Mouse (Mus musculus) megakaryocyte, adult 5-6 weeks (primary cell): ENCODE data around the gene Lamb1. TPM values are rescaled to one million over a fixed set of nuclear protein-coding genes. Genes with fewer than 3 reads are reported as not detected.

ENCODE experiments used
- ATAC-seq: 2 replicates; pipeline ENCODE4 v1.8.0; 2016; ENCODE audit warnings: mild to moderate bottlenecking, inconsistent platforms; ENCODE audit not compliant: poor library complexity, severe bottlenecking
- total RNA-seq, 2 experiments: library from RNA; stranded (forward) in 1 of 2; stranded (reverse) in 1 of 2; fragments of 153-499, 151-499 nt in 1 of 2; fragments of 221-1000, 200-1000 nt in 1 of 2; gene quantifications; 2 replicates each; pipeline versions ENCODE4 v1.2.3 to v1.2.4; 2015 to 2017

The Lamb1 gene
- total RNA-seq, 2 experiments from 2014 or later = 0.20 to 2.5 TPM

DNA sequence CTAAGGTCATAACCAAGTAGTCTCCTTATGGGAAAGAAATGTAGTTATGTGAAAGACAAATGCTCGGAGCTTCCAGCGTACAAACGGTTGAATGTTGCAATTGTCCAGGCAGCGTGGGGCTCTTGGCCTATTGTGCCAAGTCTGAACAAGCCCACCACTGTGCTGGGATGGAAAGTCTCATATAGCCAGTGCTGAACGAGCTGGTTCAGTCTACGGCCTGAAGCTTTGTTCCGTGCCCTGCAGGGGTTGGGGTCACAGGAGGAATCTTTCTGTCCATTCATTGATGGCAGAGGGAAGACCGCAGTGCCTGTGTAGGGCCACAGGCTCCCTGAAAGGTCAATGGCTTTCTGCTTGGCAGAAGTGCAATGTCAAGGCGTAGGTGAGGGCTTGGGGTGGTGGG lies 45.7 kb downstream of the Lamb1 start:
- no peak for ATAC-seq

DNA sequence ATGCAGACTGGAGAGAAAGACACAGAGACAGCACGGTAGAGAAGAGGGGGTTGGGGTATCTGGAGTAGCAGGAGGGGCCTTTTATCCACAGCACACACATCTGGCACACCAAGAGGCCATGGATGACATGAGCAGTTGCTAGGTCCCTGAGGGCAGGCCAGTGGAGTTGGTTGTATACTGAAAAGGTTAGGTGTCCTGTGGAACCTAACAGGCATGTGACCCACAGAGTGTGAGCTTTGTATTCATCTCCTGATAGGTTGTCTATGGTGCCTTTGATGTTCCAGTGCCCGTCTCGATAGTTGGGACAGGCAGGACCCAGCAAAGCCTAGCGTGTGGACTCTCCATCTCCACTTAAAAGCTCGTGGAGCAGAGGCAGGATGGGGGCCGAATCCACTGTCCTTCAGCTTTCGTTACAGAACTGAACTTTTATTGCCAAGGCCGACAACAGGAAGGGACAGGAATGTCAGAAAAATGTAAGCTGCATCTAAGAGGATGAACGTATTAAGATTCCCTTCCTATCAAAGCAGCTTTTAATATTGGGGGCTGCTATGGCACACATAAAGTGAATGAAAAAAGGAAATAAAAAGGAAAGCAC lies 46.7 kb downstream of the Lamb1 start:
- no peak for ATAC-seq

DNA sequence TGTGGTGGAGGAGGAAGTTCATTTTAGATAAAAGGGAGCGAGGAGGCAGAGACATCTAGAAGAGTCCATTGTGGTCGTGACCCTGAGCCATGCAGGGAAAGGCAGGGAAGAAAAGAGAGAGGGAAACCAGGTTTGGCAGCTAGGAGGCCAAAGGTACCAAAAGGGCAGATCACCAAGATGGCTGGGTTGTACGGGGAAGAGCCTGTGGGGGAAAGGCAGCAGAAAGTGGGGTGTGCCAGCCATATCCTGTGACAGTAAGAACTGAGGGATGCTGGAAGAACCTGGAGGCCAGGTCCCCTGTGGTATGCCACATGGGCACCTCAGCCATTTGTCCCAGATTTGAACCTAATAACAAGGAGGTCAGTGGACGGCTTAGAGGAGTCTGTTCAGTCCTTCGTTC lies 47.2 kb downstream of the Lamb1 start:
- ATAC-seq = no peak

DNA sequence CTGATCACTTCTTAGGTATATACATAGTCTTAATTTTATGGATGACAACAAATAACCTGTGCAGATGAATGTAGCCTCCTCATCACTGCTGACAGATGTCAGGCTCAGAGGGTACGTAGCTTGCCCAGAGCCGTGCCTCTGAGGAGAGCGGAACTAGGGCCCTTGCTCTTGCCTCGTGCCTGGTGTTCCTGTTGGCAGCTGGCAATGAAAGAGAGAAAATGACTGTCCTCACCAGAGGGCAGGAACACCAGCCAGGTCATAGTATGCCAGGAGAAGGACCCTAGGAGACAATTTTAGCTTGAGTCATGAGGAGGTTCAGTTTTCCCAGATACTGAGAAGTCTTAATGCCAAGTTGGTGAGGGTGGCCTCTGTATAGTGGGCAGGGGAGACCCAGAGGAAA lies 48.1 kb downstream of the Lamb1 start:
- no peak for ATAC-seq

DNA sequence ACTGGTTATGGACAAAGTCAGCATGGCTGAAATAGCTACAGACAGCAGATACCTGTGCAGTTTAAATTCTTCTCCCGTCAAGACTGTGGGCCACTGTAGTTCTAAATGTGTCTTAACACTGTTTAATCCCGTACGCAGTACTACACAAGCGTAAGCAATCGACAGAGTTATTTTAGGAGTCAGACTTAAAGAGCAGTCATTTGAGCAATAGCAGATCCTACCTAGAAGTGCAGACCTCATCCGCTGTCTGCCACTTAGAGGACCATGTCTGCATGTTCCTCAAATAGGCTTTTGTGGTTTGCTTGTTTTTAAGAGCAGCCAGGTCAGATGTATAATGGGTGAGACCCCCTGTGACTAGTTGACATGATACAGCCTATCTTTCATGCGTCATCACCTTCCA lies 49.3 kb downstream of the Lamb1 start:
- ATAC-seq = no peak

DNA sequence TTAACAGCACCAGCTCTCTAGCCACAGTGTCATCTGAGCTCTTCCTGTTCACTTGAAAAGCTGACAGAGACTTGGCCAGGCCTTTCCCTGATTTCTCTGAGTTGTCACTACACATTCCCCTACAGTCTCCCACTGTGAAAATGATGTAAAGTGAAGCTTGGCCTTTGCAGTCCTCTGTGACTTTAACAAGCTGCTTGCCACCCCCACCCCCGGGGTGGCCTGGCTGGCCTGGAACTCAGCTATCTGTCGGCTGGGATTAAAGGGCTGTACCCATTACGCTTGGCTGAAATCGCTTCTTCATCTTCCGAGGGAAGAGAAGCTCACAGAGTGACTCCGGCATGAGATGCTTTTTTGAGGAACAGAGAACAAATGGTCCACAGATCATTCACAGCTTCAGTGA lies 50.9 kb downstream of the Lamb1 start:
- no peak for ATAC-seq

DNA sequence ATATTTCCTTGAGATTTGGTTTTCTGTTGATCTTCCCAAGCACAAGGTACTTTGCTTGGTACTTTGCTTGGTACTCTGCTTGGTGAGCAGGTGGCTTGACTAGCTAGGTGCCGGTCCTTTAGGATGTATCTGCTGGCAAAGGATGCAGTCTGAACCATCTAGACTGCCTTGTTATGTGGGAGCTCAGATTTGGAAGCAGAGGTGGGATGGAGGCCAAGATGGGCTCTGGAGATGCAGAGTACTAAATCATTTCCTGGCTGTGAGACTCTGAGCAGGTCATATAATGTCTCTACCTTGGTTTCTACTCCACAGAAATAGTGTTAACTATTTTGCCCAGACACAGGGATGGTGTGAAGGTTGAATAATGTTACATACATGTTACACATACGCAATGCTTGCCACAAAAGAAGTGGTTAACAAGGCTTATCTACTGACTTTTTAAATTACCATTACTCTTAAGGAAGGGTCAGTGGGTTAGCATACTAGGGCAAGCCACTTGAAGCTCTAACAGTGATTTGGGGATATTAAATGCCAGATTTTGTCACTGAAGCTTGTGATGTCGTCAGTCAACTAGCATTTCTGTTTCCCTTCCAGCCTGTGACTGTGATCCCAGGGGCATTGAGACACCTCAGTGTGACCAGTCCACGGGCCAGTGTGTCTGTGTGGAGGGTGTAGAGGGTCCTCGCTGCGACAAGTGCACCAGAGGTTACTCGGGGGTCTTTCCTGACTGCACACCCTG lies 52.8 kb downstream of the Lamb1 start:
- ATAC-seq = no peak

DNA sequence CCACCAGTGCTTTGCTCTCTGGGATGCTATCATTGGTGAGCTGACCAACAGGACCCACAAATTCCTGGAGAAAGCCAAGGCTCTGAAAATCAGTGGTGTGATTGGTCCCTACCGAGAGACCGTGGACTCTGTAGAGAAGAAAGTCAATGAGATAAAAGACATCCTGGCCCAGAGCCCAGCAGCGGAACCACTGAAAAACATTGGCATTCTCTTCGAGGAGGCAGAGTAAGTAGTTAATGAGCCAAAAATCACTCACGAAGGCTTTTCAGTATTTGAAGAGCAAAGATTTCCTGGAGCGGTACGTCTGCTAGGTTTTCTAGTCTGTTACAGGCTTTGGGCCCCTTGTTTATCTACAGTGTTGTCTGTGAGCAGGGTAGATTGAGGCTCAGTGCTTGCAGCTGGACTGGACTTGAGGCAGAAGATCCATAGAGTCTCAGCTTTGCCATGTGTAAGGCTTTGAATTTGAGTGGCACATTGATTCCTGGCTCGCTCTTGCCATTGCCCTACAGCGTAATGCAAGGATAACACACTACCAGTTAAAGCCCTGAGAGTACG lies 53.5 kb downstream of the Lamb1 start:
- ATAC-seq = no peak

DNA sequence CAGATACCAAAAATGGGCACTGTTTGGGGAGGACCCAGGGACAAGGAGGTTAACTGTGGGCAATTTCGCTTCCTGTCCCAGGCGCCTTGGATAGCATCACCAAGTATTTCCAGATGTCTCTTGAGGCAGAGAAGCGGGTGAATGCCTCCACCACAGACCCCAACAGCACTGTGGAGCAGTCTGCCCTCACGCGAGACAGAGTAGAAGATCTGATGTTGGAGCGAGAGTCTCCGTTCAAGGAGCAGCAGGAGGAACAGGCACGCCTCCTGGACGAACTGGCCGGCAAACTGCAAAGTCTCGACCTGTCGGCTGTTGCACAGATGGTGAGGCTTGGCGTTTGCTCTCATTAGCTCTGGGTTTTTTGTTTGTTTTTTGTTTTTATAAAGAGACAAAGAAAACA lies 55.8 kb downstream of the Lamb1 start:
- no peak for ATAC-seq

DNA sequence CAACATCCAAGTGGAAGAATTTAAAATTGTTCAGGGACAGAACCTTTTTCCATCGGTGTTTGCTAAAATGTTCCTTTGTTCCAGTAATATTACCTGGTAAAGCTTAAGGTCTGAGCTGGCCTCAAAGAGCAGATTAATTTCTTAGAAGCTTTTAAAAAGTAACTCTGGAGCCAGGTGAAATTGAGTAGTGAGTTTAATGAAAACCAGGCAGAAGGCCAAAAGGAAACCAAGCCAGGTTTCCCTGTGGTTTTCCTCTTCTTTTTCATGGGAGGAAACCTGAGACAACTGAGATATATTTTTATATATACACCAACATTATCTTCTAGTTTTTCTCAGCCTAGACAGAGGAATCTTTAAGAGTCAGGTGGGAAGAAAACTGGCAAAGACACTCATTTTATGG lies 56.5 kb downstream of the Lamb1 start:
- no peak for ATAC-seq

DNA sequence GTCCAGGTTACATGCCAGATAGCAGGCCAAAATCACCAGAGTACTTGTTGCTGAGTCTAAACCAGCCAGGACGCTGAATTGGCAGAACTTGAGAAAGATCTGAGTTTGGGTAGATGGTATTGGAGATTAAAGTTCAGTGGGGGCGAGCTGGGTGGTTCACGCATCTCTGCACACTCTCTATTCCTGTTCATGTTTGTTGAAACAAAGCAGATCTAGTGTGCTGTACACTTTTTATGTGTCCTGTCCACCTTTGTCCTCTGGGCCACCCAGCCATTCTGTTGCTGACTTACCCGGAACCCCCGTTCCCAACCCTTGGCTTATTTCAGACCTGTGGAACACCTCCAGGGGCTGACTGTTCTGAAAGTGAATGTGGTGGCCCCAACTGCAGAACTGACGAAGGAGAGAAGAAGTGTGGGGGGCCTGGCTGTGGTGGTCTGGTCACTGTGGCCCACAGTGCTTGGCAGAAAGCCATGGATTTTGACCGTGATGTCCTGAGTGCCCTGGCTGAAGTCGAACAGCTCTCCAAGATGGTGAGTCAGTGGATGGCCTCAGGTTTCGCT lies 58.2 kb downstream of the Lamb1 start:
- ATAC-seq = no peak

DNA sequence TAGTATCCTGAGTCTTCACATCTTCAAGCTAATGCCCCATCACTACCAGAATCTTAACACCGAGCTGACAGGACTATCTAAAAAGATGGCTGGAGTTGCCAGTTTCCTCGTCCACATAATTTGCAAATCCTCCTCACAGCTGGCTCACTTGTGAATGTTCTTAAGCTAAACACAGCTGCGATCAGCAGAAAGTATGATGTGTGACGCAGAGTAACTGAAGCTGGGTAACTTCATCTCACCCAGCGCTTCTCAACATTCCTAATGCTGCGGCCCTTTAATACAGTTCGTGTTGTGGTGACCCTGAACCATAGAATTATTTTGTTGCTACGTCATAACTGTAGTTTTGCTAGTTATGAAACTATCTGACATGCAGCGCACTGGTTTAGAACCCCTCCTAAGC lies 62.1 kb downstream of the Lamb1 start:
- ATAC-seq = no peak

DNA sequence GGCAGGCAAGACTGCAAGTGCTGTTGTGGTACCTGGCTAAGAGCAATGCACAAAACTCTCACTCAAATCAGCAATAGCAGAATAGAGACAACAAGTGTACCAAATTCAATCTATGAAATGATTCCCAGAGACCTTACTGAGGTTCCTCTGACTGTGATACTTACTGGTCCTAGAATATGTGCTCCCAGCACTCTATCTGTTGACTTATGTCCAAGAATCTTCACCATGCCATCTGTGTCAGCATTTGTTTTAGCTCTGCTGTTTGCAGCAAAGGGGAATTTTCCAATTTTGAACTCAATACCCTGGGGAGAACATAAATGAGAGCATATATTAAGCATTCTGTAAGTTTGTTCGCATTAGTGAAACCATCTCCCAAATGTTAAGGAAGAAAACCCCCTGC lies 68.2 kb downstream of the Lamb1 start:
- ATAC-seq = no peak

DNA sequence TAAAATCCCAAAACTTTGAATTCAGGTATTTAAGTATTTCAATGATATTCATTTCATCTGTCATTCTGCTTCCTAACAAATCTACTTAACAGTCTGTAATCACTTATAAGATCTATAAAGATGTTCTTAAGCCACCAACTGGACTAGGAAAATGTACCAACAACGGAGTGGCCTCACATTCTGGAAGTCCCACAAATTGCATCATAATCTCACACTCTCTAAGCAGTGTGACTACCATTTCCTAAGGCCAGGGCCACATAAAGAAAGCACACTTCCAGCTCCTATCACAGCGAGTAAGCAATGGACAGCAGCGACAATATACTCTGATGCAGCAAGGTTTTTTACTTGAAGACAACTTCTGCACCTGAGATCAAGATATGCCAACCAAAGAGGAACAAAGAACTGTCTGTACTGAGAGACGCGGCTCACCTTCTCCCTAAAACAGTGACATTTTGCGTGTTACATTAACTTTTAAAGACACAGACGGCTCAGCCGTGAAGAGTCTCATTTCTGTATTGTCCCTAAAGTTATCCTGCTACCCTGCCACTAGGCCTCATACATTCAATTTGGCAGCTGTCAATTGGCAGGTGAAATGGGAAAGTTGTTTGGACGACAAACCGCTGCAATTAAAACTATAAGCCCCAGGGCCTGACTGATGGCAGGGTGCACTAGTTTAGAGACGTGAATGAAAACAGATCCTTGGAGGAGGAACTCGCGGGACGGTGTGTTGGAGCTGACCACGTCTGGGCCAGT lies 85.3 kb downstream of the Lamb1 start:
- 0 out of 2 replicates have a peak, but pooled peaks have one; percentile 15 for ATAC-seq

DNA sequence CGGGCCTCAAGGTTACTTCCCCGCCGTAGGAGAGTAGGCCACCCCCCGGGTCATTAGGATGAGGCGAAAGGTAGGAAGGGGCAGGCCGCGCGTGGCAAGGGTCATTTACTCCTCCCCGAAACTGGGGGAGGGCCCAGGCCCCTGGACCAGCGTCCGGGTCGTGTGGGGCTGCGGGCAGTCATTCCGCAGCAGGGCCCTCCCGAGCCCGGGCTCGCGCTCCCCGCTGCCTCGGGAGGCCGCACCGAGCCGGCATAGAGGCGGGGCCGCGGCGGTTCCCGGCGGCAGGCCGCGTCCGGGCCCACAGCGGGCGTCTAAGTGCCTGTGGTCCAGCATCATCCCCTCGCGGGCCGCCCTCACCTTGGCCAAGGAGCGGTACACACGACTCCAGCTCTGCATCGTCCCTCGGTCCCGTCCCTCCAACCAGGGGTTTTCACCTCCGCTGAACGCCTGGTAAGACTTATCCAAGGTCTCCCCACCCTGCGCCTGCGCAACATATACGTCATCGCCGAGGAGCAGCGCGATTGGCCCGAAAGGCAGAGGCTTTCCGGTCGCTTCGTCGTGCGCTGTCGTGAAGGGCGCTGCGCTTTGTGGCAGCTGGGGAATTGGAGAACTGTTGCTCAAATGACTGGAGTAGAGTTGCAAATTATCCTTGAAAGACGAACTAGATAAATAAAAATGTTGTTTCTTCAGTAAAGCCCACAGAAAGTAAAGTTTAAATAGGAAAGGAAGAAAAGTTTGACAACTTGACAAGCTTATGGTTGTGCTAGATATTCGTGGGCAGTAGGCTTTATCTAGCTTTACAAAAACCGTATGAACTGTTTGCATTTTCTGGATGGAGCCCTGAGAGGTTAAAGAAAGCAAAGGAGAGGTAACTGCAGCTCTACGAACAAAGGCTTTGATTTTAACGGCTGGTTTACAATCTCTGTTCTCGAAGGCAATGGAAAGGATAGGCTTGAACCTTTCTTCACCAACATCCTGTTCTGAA lies 86.2 kb downstream of the Lamb1 start, which contains the start of gene Dld:
Gene Dld (minus strand): TSS at position 510 of the 985 bp plus-strand sequence.
- ATAC-seq = peak; percentile 99

DNA sequence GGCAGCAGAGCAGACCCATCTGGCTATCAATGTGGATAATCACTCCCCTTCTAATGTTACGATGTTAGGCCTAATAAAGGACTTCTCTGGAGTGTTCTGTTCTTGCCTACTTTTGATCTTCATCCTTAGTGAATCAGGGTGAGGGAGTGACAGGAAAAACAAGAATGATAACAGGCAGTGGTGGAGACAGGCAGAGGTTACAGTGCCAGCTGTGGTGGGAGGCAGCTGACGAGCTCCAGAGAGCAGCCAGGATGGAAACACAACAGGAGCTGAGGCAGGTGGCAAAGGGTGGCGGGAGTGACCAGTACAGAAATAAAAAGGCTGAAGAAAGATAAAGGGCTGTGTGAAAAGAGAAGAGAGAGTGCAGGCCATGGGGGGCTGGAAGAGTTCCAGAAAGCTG lies 101.4 kb downstream of the Lamb1 start:
- ATAC-seq = no peak

DNA sequence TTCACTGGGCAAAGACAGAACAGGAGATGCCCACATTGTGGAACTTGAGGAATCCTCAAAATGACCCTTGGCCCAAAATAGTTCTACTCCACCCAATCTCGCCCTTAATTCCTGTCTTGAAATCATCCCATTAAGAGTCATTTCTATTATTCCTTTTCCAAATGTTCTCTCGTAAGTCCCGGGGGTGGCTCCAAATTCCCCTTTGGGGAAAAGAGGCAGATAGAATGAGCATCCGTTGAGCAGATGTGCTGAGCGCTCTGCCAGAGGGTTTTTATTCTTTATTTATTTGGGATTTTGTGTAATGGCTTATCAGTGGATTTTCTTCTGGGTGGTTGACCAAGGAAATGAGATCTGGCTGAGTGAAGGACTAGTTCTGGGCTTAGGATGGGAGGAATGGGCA lies 102.7 kb downstream of the Lamb1 start:
- no peak for ATAC-seq

DNA sequence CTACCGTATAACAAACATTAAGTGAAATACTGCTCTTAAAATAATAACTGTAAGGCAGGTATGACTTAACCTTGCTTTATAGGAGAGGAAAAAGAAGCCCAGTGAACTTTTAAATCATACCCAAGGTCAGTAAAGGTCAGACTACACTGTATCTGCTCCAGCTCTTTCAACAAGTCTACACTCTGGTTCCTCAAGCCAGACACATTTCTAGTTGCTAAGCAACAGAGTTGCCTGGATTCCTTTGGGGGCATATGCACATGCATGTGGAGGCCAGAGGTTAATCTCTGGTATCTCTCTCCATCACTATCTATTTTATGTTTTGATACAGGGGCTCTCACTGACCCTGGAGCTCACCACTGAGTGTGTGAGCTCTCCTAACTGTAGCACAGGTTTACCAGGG lies 104.1 kb downstream of the Lamb1 start:
- ATAC-seq = no peak

DNA sequence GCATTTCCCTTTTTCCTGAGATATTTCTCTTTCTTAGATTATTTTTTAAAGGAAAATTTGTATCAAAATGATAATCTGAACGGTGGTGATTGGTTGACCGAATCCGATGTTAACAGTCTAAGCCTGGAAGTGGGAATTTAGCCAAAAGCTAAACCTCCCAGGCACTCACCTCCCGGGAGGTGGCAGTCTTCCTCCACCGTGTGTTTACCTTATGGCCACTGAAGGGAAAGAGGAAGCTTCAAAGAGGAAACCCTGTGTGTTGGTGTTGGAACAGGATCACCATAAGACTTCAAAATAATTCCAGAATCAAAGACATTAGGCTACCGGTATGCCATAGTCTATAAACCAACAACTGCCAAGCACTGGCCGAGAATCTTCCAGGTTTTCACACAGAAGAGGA lies 104.6 kb downstream of the Lamb1 start:
- ATAC-seq = peak; percentile 78

DNA sequence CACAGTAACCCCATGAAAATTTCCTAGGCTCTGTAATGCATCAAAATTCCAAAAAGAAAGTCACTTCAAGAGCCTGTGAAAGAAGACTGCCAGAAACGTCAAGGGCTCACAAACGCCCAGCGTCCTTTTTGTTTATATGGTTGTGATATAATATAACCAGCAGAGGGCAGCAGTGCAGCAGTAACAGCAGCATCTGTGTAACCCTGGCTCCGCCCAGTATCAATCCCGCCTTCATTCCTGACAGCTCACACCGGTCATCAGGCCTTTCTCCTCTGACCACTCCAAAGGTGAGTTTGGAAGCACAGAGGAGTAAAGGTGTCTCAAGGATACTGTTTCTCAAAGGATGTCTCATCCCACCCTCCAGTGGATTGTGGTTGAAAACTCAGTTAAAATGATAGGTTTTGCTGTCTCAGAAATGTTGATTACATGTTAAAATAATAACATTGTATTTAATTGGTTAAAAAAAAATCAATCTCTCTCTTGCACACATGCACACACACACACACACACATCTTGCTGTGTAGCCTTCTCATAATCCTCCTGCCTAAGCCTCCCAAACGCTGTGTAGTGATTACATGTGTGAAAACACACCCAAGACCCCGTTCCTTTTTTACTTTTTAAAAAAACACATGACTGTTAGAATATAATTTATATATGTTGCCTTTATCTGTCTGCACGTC lies 109.7 kb downstream of the Lamb1 start:
- peak; percentile 95 for ATAC-seq
